Mouse (Mus musculus) inflammation-experienced regulatory T-cells (primary cell): ENCODE measurements around the gene Gpx3. TPM values are rescaled to one million over a fixed set of nuclear protein-coding genes. Genes with fewer than 3 reads are reported as not detected.

Source experiments
- polyA plus RNA-seq, 2 experiments: library from polyadenylated mRNA; unstranded; fragments of 100-300 nt; shearing (Covaris generic); gene quantifications; one replicate each; pipeline ENCODE4 v1.2.1; 2017

Gene Gpx3
- 1 to 10 TPM in 1 of 2 experiments, under 1 TPM in 1; 0.71 to 2.1 TPM for polyA plus RNA-seq

DNA sequence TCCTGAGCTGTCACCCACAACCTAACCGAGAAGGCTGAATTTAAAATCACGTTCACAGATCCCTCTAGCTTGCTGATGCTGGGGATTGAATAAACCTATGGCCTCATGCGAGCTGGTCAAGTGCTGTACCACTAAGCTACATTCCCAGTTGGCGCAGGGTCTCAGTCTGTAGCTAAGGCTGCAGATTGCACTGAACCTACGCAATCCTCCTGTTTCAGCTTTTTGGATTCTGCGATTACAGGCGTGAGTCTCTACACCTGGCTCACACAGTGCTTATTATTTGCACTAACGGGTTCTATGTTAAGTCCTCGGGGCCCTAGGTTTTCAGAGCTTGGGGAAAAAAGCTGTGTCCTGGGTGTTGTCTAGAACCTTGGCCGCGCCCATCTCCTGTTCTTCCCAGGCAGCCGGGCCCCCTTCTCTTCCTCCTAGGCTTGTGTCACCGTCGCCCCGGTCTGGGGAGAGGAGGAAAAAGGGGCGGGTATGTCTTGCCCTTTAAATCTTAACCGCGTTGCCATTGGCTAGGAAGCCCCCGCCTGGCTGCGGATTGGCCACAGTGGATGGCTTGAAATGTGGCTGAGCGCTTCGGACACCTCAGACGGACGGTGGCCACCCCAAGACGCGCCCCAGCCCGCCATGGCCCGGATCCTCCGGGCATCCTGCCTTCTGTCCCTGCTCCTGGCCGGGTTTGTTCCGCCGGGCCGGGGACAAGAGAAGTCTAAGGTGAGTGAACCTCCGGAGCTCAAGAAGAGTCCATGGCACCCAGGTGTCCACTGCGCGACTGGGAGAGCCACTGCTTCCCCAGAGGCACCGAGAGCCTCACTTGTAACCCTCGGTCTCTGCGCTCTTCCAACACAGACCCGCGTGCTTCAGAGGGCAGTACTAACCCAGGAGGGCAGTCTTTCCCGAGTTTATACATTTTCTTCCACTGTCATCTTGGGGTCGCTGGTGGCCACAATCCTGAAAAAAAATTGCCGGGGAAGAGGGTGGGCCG is at the start of gene Gpx3:
Gene Gpx3 (plus strand): TSS at position 121 of the 991 bp plus-strand sequence.

DNA sequence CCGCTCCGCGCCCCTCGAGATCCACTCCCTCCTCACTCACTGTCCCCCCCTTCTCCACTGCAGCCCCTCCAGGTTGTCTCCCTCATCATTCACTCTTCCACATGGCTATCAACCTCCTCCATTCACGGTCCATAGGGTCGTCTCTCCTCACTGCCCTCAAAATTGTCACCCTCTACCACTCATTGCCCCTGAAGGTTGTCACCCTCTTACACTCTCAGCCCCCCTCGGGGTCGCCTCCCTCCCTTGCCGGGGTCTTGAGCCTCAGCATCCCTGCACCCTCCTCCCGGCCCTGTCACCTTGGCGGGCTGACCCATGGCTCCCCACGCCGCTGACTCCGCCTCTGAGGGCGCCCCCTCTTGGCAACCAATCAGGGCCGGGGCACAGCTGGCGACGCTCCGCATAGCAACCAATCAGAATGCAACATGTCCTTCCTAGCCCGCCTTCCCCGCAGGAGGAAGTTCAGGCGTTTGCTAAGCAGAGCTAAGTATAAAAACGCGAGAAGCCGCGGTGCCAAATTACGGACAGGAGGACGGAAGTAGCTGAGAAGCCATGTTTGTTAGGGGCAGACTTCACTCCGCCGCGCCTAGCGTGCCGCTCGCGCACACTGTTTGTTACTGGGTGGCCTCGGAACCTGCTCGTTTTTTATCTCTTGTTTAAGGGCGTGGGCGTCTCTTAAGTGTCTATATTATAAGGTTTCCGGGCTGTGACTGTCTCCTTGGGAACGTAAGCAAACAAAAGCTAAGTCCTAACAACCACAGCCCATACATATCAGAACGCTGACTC is 41.8 kb upstream of the Gpx3 start, which contains the start of gene Lyrm7:
Gene Lyrm7 (minus strand): TSS at position 661 of the 783 bp plus-strand sequence.

DNA sequence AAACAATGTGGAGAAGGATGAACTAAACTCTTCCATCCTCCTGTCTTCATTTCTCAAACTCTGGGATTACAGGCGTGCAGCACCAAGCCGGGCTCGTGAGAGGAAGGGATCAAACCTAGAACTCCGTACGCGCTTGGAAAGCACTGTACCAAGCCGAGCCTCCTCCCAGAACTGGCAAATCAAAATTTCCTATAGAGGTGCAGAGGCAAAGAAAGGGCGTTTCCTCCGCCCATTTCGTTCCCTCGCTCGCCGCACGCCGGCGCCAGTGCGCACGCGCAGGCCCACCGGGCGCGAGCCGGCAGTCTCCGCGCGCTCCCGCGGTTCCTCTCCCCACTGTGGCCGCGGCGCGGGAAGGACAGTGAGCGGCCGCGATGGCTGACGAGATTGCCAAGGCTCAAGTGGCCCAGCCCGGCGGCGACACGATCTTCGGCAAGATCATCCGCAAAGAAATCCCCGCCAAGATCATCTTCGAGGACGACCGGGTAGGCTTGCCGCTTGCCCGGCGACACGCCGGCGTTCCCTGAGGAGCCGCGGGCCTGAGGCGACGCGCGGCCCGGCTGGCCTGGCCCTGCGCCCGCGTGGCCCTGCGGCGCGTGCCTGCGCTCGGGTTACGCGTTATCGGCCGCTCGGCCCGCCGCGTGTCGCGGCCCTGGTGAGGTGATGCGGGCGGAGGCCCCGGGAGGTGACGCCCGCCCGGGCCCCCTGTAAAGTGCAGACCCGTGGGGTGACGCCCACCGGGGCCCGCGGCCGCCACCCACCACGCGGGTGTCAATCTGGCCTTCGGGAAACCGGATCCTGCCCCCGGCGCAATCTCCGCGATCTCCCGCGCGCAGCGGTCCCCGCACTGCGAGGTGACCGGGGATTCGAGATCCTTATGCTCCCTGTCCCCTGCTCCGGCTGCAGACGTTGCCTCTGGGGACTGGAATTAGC is 35.9 kb upstream of the Gpx3 start, which contains the start of gene Hint1:
Gene Hint1 (plus strand): TSS at position 265 of the 930 bp plus-strand sequence.

Other genes starting within 250 kb of the Gpx3 start
- gene Cdc42se2, start 114.8 kb upstream of the Gpx3 start, polyA plus RNA-seq: 100 to 1,000 TPM; 359 to 453 TPM
- 1 to 10 TPM; 1.9 to 7.1 TPM for gene Lyrm7, start 41.5 kb upstream of the Gpx3 start, polyA plus RNA-seq
- gene Hint1, start 36.1 kb upstream of the Gpx3 start, polyA plus RNA-seq: 100 to 1,000 TPM; 260 to 289 TPM
- gene Tnip1, start 60.5 kb downstream of the Gpx3 start, polyA plus RNA-seq: 100 to 1,000 TPM; 126 to 153 TPM
- 100 to 1,000 TPM; 497 to 618 TPM for gene Anxa6, start 131.0 kb downstream of the Gpx3 start, polyA plus RNA-seq
- 10 to 100 TPM; 77.2 to 79.1 TPM for gene Ccdc69, start 175.7 kb downstream of the Gpx3 start, polyA plus RNA-seq
- gene Gm2a, start 195.7 kb downstream of the Gpx3 start, polyA plus RNA-seq: 10 to 100 TPM; 89.4 to 97.1 TPM
- gene Slc36a3, start 249.3 kb downstream of the Gpx3 start, polyA plus RNA-seq: under 1 TPM; 0.78 to 0.84 TPM